Mouse (Mus musculus) CH12.LX (cell line): ENCODE measurements at regions not wholly inside any gene's neighbourhood (a gene's known extent, or its start where the extent isn't known, plus 50 kb on each side); places are given as distances from the start of the nearest gene placed in this dataset.

Source experiments
- DNase-seq: peaks from one replicate; pipeline ENCODE4 v3.0.0-alpha.2; 2013; ENCODE audit errors: extremely low read depth
- H3K27ac ChIP-seq: 2 replicates; pipeline ENCODE4 v1.5.1; 2012; ENCODE audit warnings: low read depth, mild to moderate bottlenecking, control low read depth, moderate library complexity; ENCODE audit not compliant: insufficient read depth
- H3K27me3 ChIP-seq: replicated peaks from 2 replicates; pipeline ENCODE3; 2012; ENCODE audit warnings: inconsistent platforms
- H3K36me3 ChIP-seq, 2 experiments: replicated peaks in 1 of 2; 2 replicates each; pipeline versions ENCODE3 to v1.6.1; 2012; ENCODE audit warnings: inconsistent platforms in 1 of 2, low read length in 1 of 2, mild to moderate bottlenecking in 1 of 2, mixed read lengths in 1 of 2, moderate library complexity in 1 of 2; ENCODE audit not compliant: control insufficient read depth in 1 of 2, insufficient read depth in 1 of 2
- H3K4me1 ChIP-seq, 2 experiments: 2 replicates each; pipeline ENCODE4 v1.6.1; 2012; ENCODE audit warnings: inconsistent platforms in 1 of 2, moderate library complexity in 1 of 2; ENCODE audit not compliant: insufficient read depth in 2 of 2, control insufficient read depth in 1 of 2
- H3K4me2 ChIP-seq: 2 replicates; pipeline ENCODE4 v1.6.1; 2012; ENCODE audit warnings: low read depth, mild to moderate bottlenecking, control low read depth; ENCODE audit not compliant: poor library complexity, insufficient read depth, severe bottlenecking
- H3K4me3 ChIP-seq, 3 experiments: fragments of 150-350 bp in 1 of 3; sonication (generic) in 1 of 3; replicated peaks in 1 of 3; 2 replicates each; pipeline versions ENCODE3 to v1.5.1; 2011 to 2012; ENCODE audit warnings: low read depth in 2 of 3, low read length in 2 of 3, mild to moderate bottlenecking in 2 of 3, moderate library complexity in 2 of 3, control low read depth in 1 of 3, improper control_type of control experiment in 1 of 3, inconsistent platforms in 1 of 3, mixed read lengths in 1 of 3; ENCODE audit not compliant: poor library complexity in 1 of 3
- H3K79me2 ChIP-seq: replicated peaks from 2 replicates; pipeline ENCODE4 v1.6.1; 2012; ENCODE audit warnings: mild to moderate bottlenecking, moderate library complexity; ENCODE audit not compliant: control insufficient read depth, poor library complexity, insufficient read depth, severe bottlenecking; ENCODE audit errors: extremely low read depth
- H3K9ac ChIP-seq: 2 replicates; pipeline ENCODE4 v1.6.1; 2012; ENCODE audit warnings: low read depth, mild to moderate bottlenecking, control low read depth, moderate library complexity; ENCODE audit not compliant: insufficient read depth
- H3K9me3 ChIP-seq: replicated peaks from 2 replicates; pipeline ENCODE3; 2012; ENCODE audit warnings: low read length, inconsistent platforms, mixed read lengths
- CTCF ChIP-seq, 2 experiments: IDR thresholded peaks in 1 of 2; conservative IDR thresholded peaks in 1 of 2; 2 replicates each; pipeline ENCODE4 v1.5.1; 2011 to 2012; ENCODE audit warnings: low read depth in 2 of 2, low read length in 2 of 2, improper control_type of control experiment in 1 of 2, inconsistent platforms in 1 of 2, mild to moderate bottlenecking in 1 of 2, moderate library complexity in 1 of 2
- MAZ ChIP-seq: IDR thresholded peaks from 2 replicates; pipeline ENCODE4 v1.6.1; 2012; ENCODE audit warnings: low read depth, mild to moderate bottlenecking, inconsistent platforms, low read length, improper control_type of control experiment, moderate library complexity
- NRF1 ChIP-seq: IDR thresholded peaks from 2 replicates; pipeline ENCODE4 v1.6.1; 2014; ENCODE audit warnings: low read depth, mild to moderate bottlenecking, inconsistent platforms, low read length, improper control_type of control experiment, moderate library complexity
- RAD21 ChIP-seq: IDR thresholded peaks from 2 replicates; pipeline ENCODE4 v1.6.1; 2011; ENCODE audit warnings: low read depth, mild to moderate bottlenecking, low read length, improper control_type of control experiment, moderate library complexity
- SMC3 ChIP-seq: IDR thresholded peaks from 2 replicates; pipeline ENCODE4 v1.6.1; 2011; ENCODE audit warnings: low read depth, low read length, improper control_type of control experiment
- TCF12 ChIP-seq: IDR thresholded peaks from 2 replicates; pipeline ENCODE4 v1.6.1; 2014; ENCODE audit warnings: low read depth, mild to moderate bottlenecking, inconsistent platforms, low read length, improper control_type of control experiment
- ZMIZ1 ChIP-seq: IDR thresholded peaks from 2 replicates; pipeline ENCODE4 v1.6.1; 2012; ENCODE audit warnings: low read depth, mild to moderate bottlenecking, inconsistent platforms, low read length, improper control_type of control experiment
- dilution Hi-C: fragments of 300-500 bp; cut with MboI; formaldehyde crosslinking; loops from 2 replicates; pipeline ENCODE4 v1.14.3; 2020; ENCODE audit warnings: low sequenced_read_pairs; ENCODE audit not compliant: extremely low pct_unique_long_range_greater_than_20kb, extremely low pct_ligation_motif_present
- in situ Hi-C: fragments of 300-500 bp; cut with MboI; formaldehyde crosslinking; loops from 3 replicates; pipeline ENCODE4 v1.14.3; 2019; ENCODE audit warnings: low sequenced_read_pairs, low pct_ligation_motif_present, low pct_unique_long_range_greater_than_20kb, mixed read lengths

- Histone ChIP-seq H3K4me1 (peaks cover 0 to 3% of the 10 kb centered on the region in 2 experiments; a peak in 1 of 4 replicates), H3K27ac (no peak overlapping the region), H3K9me3 (no peaks in the 10 kb centered on the region), H3K4me3 (no peak overlapping the region), H3K79me2 (no peaks in the 10 kb centered on the region), H3K9ac (no peak overlapping the region), H3K27me3 (no peaks in the 10 kb centered on the region), H3K4me2 (no peak overlapping the region), H3K36me3 (no peaks in the 10 kb centered on the region)
- TF ChIP-seq NRF1 (no peak), ZMIZ1 (no peak), SMC3 (peak; percentile 55), CTCF (conservative IDR thresholded peaks at IDR 0.05 in 1 of 2, IDR thresholded peaks at IDR 0.05 in 1 of 2; ENCODE audit: low read depth in 2 of 2, low read length in 2 of 2) (peak; percentile 66 to 72), MAZ (no peak), RAD21 (peak; percentile 61)
- DNase-seq: peak; percentile 74
- dilution Hi-C loops: no loop called here
- in situ Hi-C loops: no loop called here
These were observed 663.5 kb downstream of the Rab28 start for GRCm38 (mm10) chr5:41044465-41044864.

- dilution Hi-C loops: no loop called here
- no peak for TF ChIP-seq NRF1
These were observed 669.2 kb downstream of the Rab28 start for GRCm38 (mm10) chr5:41038790-41039189.

GRCm38 (mm10) chr5:41006692-41007091 lies 701.3 kb downstream of the Rab28 start:
- dilution Hi-C loops: no loop called here
- Histone ChIP-seq H3K9me3 (no peaks in the 10 kb centered on the region), H3K79me2 (no peaks in the 10 kb centered on the region)
- in situ Hi-C loops: no loop called here
- TF ChIP-seq RAD21 (peak; percentile 49), SMC3 (peak; percentile 36), TCF12 (no peak), CTCF (conservative IDR thresholded peaks at IDR 0.05 in 1 of 2, IDR thresholded peaks at IDR 0.05 in 1 of 2; ENCODE audit: low read depth in 2 of 2, low read length in 2 of 2) (peak; percentile 61 to 66)
- TF ChIP-seq, all 38 proteins: peak for 3
- H3K27ac ChIP-seq: no peak overlapping the region
- H3K4me1 ChIP-seq: no peaks in the 10 kb centered on the region
- H3K9ac ChIP-seq: no peak overlapping the region
- H3K4me2 ChIP-seq: no peak overlapping the region
- H3K27me3 ChIP-seq: no peaks in the 10 kb centered on the region
- peak; percentile 48 for DNase-seq
- H3K4me3 ChIP-seq: no peak overlapping the region
- H3K36me3 ChIP-seq: no peaks in the 10 kb centered on the region

More at GRCm38 (mm10) chr5:41038790-41039189, 669.2 kb downstream of the Rab28 start:
- in situ Hi-C loops: no loop called here
- no peak overlapping the region for H3K9ac ChIP-seq
- H3K36me3 ChIP-seq: no peaks in the 10 kb centered on the region
- DNase-seq: no peak
- no peaks in the 10 kb centered on the region for H3K27me3 ChIP-seq
- H3K4me3 ChIP-seq: no peak overlapping the region
- no peaks in the 10 kb centered on the region for H3K9me3 ChIP-seq
- no peak overlapping the region for H3K27ac ChIP-seq
- H3K4me1 ChIP-seq: peaks cover 0 to 3% of the 10 kb centered on the region in 2 experiments; a peak in 1 of 4 replicates
- no peak overlapping the region for H3K4me2 ChIP-seq
- H3K79me2 ChIP-seq: no peaks in the 10 kb centered on the region
